Mouse (Mus musculus) hindbrain, embryonic 14.5 days (tissue): Measurements from ENCODE around the gene Gm20683. TPM values are rescaled to one million over a fixed set of nuclear protein-coding genes. Genes with fewer than 3 reads are reported as not detected.

ENCODE experiments used
- ATAC-seq: fragments of 200-750 bp; cut with Nextera tagmentation; 2 replicates; pipeline ENCODE4 v1.8.0; 2017; ENCODE audit warnings: moderate number of reproducible peaks, mild to moderate bottlenecking, moderate TSS enrichment, moderate library complexity; ENCODE audit not compliant: low FRiP score
- DNase-seq: peaks from one replicate; pipeline ENCODE4 v3.0.0-alpha.2; 2015; ENCODE audit warnings: low spot score
- H3K27ac ChIP-seq: fragments of 300-500 bp; sonication (generic); 2 replicates; pipeline ENCODE4 v1.5.1; 2014; ENCODE audit warnings: mild to moderate bottlenecking, moderate library complexity
- H3K27me3 ChIP-seq: fragments of 300-500 bp; sonication (generic); 2 replicates; pipeline ENCODE4 v1.6.1; 2014; ENCODE audit warnings: mild to moderate bottlenecking, low read length, mixed read lengths; ENCODE audit not compliant: control insufficient read depth, insufficient read depth
- H3K36me3 ChIP-seq: fragments of 300-500 bp; sonication (generic); replicated peaks from 2 replicates; pipeline ENCODE4 v1.6.1; 2014; ENCODE audit not compliant: control insufficient read depth, insufficient read depth
- H3K4me1 ChIP-seq: fragments of 300-500 bp; sonication (generic); replicated peaks from 2 replicates; pipeline ENCODE4 v1.6.1; 2014; ENCODE audit warnings: antibody characterized with exemption, low read length, mixed read lengths; ENCODE audit not compliant: control insufficient read depth, insufficient read depth
- H3K4me2 ChIP-seq: fragments of 300-500 bp; sonication (generic); replicated peaks from 2 replicates; pipeline ENCODE4 v1.6.1; 2014; ENCODE audit warnings: mild to moderate bottlenecking, moderate library complexity
- H3K4me3 ChIP-seq: fragments of 300-500 bp; sonication (generic); replicated peaks from 2 replicates; pipeline ENCODE4 v1.5.1; 2014; ENCODE audit warnings: mild to moderate bottlenecking, low read length
- H3K9ac ChIP-seq: fragments of 300-500 bp; sonication (generic); 2 replicates; pipeline ENCODE4 v1.6.1; 2014
- H3K9me3 ChIP-seq: fragments of 300-500 bp; sonication (generic); 2 replicates; pipeline ENCODE4 v1.6.1; 2016; ENCODE audit warnings: low read length; ENCODE audit not compliant: control insufficient read depth
- WGBS: fragments of 180-500 bp; shearing (Covaris S2); extraction: QIAGEN DNeasy Blood & Tissue Kit; methylation state at CpG from one replicate; pipeline ENCODE4 v1.1.7; 2014; 5-methylcytosine and 5-hydroxymethylcytosine counted together
- polyA plus RNA-seq: library from polyadenylated mRNA; unstranded; fragments of >200 nt; fragmentation: Nextera tagmentation; extraction: Ambion mirVana; gene quantifications from 2 replicates; pipeline ENCODE4 v1.2.1, GENCODE M21; 2014

Gene Gm20683
- polyA plus RNA-seq, 1 experiment from 2014 or later = 8.7 TPM

DNA sequence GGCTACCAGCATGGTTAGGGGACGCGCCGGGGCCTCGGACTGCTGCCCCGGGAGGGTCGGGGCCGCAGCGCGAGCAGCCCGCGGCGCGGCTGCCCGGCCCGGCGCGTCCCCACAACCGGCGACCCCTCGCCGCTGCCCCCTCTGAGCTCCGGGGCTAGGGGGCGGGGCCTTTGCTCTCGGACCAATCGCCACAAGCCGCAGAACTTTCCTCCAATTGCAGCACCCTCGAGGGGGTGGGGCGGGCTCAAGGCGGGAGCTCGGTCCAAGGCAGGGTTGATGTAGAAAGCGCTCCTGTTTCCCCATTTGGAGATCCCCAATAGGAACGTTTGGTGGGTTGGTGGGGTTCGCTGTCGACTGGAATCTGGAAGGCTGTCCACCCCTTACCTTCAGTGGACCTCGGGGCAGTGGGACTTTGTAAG lies 44.6 kb downstream of the Gm20683 start, which contains the start of gene Metrn:
Metrn (minus strand) TSS at position 186 of the 419 bp plus-strand sequence.
- WGBS = 0% methylated on average over 35 of the region's 35 CpGs
- no peaks in the 10 kb centered on the region for H3K27me3 ChIP-seq
- peaks cover 20% of the 10 kb centered on the region for H3K4me1 ChIP-seq
- H3K27ac ChIP-seq = peak within 1 kb of the TSS; percentile 62
- H3K36me3 ChIP-seq = no peaks in the 10 kb centered on the region
- DNase-seq (peak; percentile 72), ATAC-seq (peak; percentile 63)
- peak within 1 kb of the TSS; percentile 49 for H3K4me3 ChIP-seq
- peak within 1 kb of the TSS; percentile 70 for H3K4me2 ChIP-seq
- H3K9me3 ChIP-seq = no peaks in the 10 kb centered on the region
- H3K9ac ChIP-seq = peak within 1 kb of the TSS; percentile 47

DNA sequence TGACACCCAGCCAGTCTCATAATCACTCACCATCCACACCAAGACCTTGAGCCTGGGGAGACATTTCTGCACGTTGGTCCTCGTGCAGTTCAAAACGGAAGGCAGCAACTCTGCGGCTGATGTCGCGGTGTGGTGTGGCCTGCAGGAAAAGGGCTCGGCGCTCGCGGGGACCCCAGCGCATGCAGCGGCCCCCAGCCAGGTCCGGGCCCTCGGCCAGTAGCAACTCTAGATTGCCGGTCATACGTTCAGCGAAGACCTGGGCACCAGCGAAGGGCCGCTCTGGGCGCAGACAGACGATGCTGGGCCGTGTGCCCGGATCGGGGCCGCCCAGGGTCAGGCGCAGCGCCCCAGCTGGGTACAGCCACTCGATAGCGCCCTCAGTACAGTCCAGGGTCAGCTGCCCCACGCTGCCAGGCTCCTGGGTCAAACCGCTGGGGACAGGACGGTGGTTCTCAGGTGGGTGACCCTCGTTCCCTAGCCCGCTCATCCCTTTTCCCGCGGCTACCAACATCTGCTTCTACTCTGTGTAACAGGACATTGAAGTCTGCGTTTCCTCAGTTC lies 45.3 kb downstream of the Gm20683 start:
- DNase-seq (no peak), ATAC-seq (no peak)
- H3K9me3 ChIP-seq = no peaks in the 10 kb centered on the region
- no peaks in the 10 kb centered on the region for H3K27me3 ChIP-seq
- H3K4me3 ChIP-seq = peak overlapping the region; percentile 49
- peak overlapping the region; percentile 70 for H3K4me2 ChIP-seq
- H3K4me1 ChIP-seq = peaks cover 24% of the 10 kb centered on the region
- H3K9ac ChIP-seq = peak overlapping the region; percentile 47
- H3K36me3 ChIP-seq = no peaks in the 10 kb centered on the region
- under 1% methylated on average over 36 of the region's 37 CpGs for WGBS
- peak overlapping the region; percentile 62 for H3K27ac ChIP-seq

DNA sequence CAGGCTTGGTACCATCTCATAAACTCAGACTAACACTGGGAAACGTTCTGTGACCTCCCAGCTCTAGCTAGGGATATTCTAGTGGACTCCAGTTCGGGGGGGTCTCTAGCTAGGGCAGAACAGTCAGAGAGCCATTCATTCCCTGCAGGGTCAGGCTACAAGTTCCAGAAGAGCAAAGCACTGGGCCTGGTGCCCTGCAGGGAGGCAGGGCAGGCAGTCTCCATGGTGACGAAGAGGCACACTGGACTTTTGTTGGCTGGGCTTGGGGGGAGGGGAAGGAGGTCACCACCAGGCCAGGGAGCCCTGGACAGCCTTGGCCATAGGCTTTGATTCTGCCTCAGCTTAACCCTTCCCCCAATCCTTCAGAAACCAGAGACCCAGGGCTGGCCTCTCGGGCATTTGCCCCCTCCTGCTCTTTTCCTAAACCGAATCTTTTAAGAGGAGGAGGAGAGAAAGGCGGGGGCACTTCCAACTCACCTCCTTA lies 45.9 kb downstream of the Gm20683 start, which contains the start of gene AC134908.4:
AC134908.4 (minus strand) TSS at position 51 of the 484 bp plus-strand sequence.
- Histone ChIP-seq H3K27me3 (no peaks in the 10 kb centered on the region), H3K36me3 (no peaks in the 10 kb centered on the region), H3K27ac (peak within 1 kb of the TSS; percentile 62), H3K9ac (peak within 1 kb of the TSS; percentile 47), H3K9me3 (no peaks in the 10 kb centered on the region), H3K4me2 (peak within 1 kb of the TSS; percentile 70), H3K4me3 (peak within 1 kb of the TSS; percentile 49), H3K4me1 (peaks cover 26% of the 10 kb centered on the region)
- 5% methylated on average over 6 of the region's 6 CpGs for WGBS
- DNase-seq (no peak), ATAC-seq (no peak; the same call in 1 of the 2 replicates)

DNA sequence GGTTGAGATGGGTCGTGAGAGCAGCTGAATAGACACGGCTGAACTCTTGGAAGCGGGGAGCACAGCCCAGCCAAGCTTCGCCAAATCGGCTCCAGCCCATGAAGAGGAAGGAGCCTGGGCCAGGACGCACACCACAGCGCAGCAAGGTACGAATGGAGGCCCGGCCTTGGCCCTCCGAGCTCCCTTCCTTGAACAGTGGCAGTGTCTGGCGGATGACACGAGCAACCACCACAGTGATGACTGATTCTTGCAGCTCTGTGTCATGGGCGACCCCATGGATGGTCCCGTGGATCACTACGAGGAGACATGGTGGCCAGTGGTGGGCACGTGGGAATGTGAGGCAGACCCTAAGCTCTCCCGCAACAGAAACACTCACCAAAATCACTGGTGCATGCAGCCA lies 46.6 kb downstream of the Gm20683 start:
- Histone ChIP-seq H3K9ac (peak overlapping the region; percentile 47), H3K36me3 (0 out of 2 replicates have a peak, but pooled peaks cover under 1% of the 10 kb centered on the region), H3K4me2 (peak overlapping the region; percentile 70), H3K27ac (peak overlapping the region; percentile 40), H3K9me3 (no peaks in the 10 kb centered on the region), H3K4me1 (peaks cover 26% of the 10 kb centered on the region), H3K4me3 (peak overlapping the region; percentile 49), H3K27me3 (no peaks in the 10 kb centered on the region)
- ATAC-seq (no peak), DNase-seq (no peak)
- WGBS = 39% methylated on average over 17 of the region's 17 CpGs

DNA sequence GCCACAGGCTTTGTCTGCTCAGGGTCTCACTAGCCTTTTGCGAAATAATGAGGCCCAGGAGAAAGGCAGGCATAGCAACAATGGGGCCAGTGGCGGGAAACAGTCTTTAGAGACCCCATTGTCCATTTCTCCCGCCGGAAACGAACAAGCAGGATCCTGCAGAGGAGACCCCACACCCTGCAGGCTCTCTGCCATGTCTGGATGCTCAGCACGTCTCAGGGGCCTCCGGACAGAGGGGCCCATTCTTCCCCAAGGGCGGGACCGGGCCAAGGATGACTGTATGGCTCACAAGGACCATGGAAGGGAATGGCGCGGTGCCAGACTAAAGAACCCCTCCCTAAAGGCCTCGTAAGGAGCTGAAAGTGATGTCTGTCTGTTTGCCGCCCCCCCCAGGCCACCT lies 47.4 kb downstream of the Gm20683 start:
- peak overlapping the region; percentile 47; the same call in 1 of the 2 replicates for H3K9ac ChIP-seq
- H3K4me2 ChIP-seq = peak overlapping the region; percentile 70
- no peaks in the 10 kb centered on the region for H3K9me3 ChIP-seq
- H3K4me3 ChIP-seq = no peak overlapping the region
- ATAC-seq (no peak), DNase-seq (no peak)
- H3K36me3 ChIP-seq = peaks cover 8% of the 10 kb centered on the region
- 7% methylated on average over 13 of the region's 13 CpGs for WGBS
- no peaks in the 10 kb centered on the region for H3K27me3 ChIP-seq
- H3K4me1 ChIP-seq = peaks cover 26% of the 10 kb centered on the region
- peak overlapping the region; percentile 40; the same call in 1 of the 2 replicates for H3K27ac ChIP-seq

DNA sequence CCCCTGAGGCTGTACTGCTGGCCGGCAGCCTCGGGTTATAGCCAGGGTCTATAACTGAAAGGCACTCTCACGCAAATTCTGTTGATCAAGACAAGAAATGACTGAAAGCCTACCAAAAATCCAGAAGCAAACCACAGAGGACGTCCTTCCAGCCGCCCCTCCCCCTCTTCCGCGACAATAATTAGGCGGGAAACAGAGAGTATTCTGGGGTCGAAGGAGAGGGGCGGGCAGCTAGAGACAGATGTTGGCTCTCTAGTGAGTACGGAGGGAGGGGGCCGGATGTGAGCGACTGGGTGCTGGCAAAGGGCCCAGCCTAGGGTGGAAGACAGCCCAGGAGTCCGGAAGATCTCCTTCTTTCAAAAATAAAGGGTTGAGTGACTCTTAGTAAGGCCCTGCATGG lies 48.9 kb downstream of the Gm20683 start, which contains the start of gene Fam173a:
Fam173a (minus strand) TSS at position 287 of the 400 bp plus-strand sequence.
- H3K4me2 ChIP-seq = peak within 1 kb of the TSS; percentile 85
- H3K4me3 ChIP-seq = peak within 1 kb of the TSS; percentile 60
- peak; percentile 51; the same call in 1 of the 2 replicates for ATAC-seq
- WGBS = under 1% methylated on average over 14 of the region's 14 CpGs
- H3K27ac ChIP-seq = peak within 1 kb of the TSS; percentile 95
- H3K27me3 ChIP-seq = no peaks in the 10 kb centered on the region
- H3K36me3 ChIP-seq = peaks cover 19% of the 10 kb centered on the region
- peak; percentile 69 for DNase-seq
- H3K4me1 ChIP-seq = peaks cover 26% of the 10 kb centered on the region
- H3K9ac ChIP-seq = peak within 1 kb of the TSS; percentile 80
- no peaks in the 10 kb centered on the region for H3K9me3 ChIP-seq

DNA sequence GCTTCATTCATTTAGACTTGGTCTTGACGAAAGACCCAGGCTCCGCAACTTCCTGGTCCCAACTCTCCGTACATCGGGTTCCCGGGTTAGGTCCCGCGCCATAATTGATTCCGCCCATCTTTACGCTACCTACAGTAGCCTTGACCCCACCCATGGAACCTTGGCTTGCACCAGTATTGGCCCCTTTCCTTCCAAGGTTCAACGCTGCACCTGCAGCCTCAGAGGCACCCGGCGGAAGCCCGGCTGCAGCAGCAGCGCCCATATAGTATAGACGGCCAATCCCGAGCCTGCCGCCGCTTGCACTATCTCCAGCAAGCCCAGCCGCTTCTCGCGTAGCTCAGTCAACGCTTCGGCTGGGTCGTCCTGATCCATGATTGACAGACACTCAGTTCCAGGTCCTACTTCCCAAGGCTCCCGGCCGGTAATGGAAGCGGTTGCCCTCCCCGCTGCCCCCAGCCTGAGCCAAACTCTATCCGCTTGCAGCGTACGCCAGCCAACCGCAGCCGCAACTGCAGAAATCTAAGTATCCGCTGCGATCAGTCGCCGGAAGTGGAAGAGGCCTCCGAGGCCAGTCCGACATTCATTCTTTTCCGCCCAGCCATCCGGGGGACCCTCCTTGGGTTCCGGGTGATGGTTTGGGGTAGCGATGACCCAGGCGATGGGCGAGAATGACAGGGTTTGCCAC lies 49.6 kb downstream of the Gm20683 start:
- DNase-seq (peak; percentile 85), ATAC-seq (peak; percentile 67)
- peaks cover 21% of the 10 kb centered on the region for H3K36me3 ChIP-seq
- peak overlapping the region; percentile 95 for H3K27ac ChIP-seq
- H3K4me3 ChIP-seq = peak overlapping the region; percentile 60
- peaks cover 23% of the 10 kb centered on the region for H3K4me1 ChIP-seq
- H3K9me3 ChIP-seq = no peaks in the 10 kb centered on the region
- H3K9ac ChIP-seq = peak overlapping the region; percentile 80
- WGBS = under 1% methylated on average over 45 of the region's 45 CpGs
- H3K4me2 ChIP-seq = peak overlapping the region; percentile 85
- no peaks in the 10 kb centered on the region for H3K27me3 ChIP-seq

DNA sequence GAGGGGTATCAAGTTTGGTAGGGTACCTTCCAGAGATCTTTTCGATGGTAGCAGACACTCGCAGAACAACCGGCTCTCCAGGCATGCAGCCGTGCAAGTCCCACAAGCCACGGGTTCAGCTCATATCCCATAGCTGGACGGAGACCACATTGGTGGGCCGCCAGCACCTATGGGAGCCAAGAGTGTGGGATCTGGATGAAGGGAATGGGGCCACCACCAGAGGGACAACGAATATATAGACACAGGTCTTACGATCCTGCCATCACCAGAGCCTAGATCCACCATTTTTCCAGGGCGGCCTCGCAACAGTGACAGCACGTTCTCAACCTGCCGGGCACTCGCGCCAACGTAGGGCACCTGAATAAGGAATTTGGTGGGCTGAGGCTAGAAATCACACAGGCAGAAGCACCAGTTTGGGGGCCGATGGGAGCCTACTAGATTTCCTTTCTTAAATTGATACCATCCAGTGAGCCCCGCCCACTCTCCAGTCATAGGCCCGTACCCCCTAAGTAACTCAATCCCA lies 50.2 kb downstream of the Gm20683 start:
- H3K9ac ChIP-seq = peak overlapping the region; percentile 80
- H3K4me3 ChIP-seq = peak overlapping the region; percentile 60
- DNase-seq (no peak), ATAC-seq (no peak)
- peaks cover 21% of the 10 kb centered on the region for H3K4me1 ChIP-seq
- 29% methylated on average over 19 of the region's 19 CpGs for WGBS
- no peaks in the 10 kb centered on the region for H3K9me3 ChIP-seq
- H3K27me3 ChIP-seq = no peaks in the 10 kb centered on the region
- peaks cover 21% of the 10 kb centered on the region for H3K36me3 ChIP-seq
- peak overlapping the region; percentile 85 for H3K4me2 ChIP-seq
- peak overlapping the region; percentile 95 for H3K27ac ChIP-seq
